Mouse (Mus musculus) heart, embryonic 11.5 days (tissue): ENCODE measurements around the gene Mettl26. TPM values are rescaled to one million over a fixed set of nuclear protein-coding genes. Genes with fewer than 3 reads are reported as not detected.

Experiments
- ATAC-seq: fragments of 200-750 bp; cut with Nextera tagmentation; replicated peaks from 2 replicates; pipeline ENCODE4 v1.8.0; 2017; ENCODE audit warnings: moderate library complexity; ENCODE audit not compliant: insufficient number of reproducible peaks, low FRiP score, low TSS enrichment
- H3K27ac ChIP-seq: fragments of 300-500 bp; sonication (generic); 2 replicates; pipeline ENCODE4 v1.5.1; 2014; ENCODE audit warnings: mild to moderate bottlenecking, low read depth, low read length
- H3K27me3 ChIP-seq: fragments of 300-500 bp; sonication (generic); 2 replicates; pipeline ENCODE4 v1.6.1; 2014; ENCODE audit warnings: mild to moderate bottlenecking, low read length, mixed read lengths; ENCODE audit not compliant: control insufficient read depth, insufficient read depth
- H3K36me3 ChIP-seq: fragments of 300-500 bp; sonication (generic); 2 replicates; pipeline ENCODE4 v1.6.1; 2014; ENCODE audit warnings: mild to moderate bottlenecking, low read length, moderate library complexity, mixed read lengths; ENCODE audit not compliant: control insufficient read depth, insufficient read depth
- H3K4me1 ChIP-seq: fragments of 300-500 bp; sonication (generic); 2 replicates; pipeline ENCODE4 v1.6.1; 2014; ENCODE audit warnings: low read length; ENCODE audit not compliant: control insufficient read depth, insufficient read depth
- H3K4me2 ChIP-seq: fragments of 300-500 bp; sonication (generic); 2 replicates; pipeline ENCODE4 v1.6.1; 2014; ENCODE audit warnings: mild to moderate bottlenecking, moderate library complexity
- H3K4me3 ChIP-seq: fragments of 300-500 bp; sonication (generic); 2 replicates; pipeline ENCODE4 v1.5.1; 2014; ENCODE audit warnings: low read depth, low read length
- H3K9ac ChIP-seq: fragments of 300-500 bp; sonication (generic); 2 replicates; pipeline ENCODE4 v1.6.1; 2014; ENCODE audit warnings: mild to moderate bottlenecking, low read depth, low read length, moderate library complexity
- H3K9me3 ChIP-seq: fragments of 300-500 bp; sonication (generic); replicated peaks from 2 replicates; pipeline ENCODE4 v1.6.1; 2016; ENCODE audit warnings: low read length; ENCODE audit not compliant: control insufficient read depth
- WGBS: fragments of 180-500 bp; shearing (Covaris S2); extraction: QIAGEN DNeasy Blood & Tissue Kit; methylation state at CpG from one replicate; pipeline ENCODE4 v1.1.7; 2014; ENCODE audit not compliant: insufficient replicate concordance; 5-methylcytosine and 5-hydroxymethylcytosine counted together
- polyA plus RNA-seq: library from polyadenylated mRNA; unstranded; fragments of >200 nt; fragmentation: Nextera tagmentation; extraction: Ambion mirVana; gene quantifications from 2 replicates; pipeline ENCODE4 v1.2.1, GENCODE M21; 2014

The Mettl26 gene
- polyA plus RNA-seq, 1 experiment from 2014 or later: 46.0 TPM

DNA sequence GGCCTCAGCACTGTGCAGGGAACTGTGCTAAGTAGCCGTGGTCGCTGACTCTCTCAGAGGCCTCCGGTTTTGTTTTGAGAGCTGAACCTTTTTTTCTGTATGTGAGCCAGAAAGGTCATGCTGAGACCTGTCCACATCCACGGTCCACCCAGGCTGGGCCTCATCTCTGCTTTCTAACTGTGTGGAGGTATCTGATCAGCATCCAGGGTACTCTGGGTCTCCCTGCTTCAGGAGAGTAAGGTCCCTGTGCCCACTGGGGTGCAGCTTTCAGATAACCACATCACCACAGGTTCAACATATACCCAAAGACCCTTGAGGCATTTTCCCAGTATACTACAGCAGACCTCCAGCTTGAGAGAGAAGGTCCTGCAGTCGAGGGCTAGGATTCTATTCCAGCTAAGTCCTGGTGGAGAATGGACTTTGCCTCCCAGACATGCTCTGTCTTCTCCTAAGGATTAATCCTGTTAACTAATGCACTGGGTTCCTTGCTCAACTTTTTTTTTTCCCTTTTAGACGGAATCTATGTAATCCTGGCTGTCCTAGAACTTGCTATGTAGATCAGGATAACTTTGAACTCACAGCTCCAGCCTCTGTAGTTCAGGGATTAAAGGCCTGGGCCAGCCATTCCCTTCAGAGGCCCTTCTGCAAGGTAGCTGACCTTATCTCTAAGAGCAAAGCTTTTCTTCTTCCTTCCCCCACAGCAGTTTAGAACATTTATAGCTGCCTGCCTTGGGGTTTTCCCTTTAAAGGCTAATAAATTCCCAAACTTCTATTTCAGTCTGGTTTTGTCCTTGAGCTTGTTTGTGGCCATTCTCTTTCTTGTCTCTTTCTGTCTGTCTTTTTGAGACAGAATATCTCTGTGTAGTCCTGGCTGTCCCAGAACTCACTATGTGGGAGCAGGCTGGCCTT lies 12.9 kb upstream of the Mettl26 start:
- ATAC-seq: 0 out of 2 replicates have a peak, but pooled peaks have one; percentile 38
- H3K9ac ChIP-seq: peak overlapping the region; percentile 82

GRCm38 (mm10) chr17:25863681-25864080 lies 11.2 kb upstream of the Mettl26 start:
- 91% methylated on average over 6 of the region's 6 CpGs for WGBS
- no peak for ATAC-seq

More for the DNA sequence above, 12.9 kb upstream of the Mettl26 start:
- no peaks in the 10 kb centered on the region for H3K27me3 ChIP-seq
- H3K36me3 ChIP-seq: no peaks in the 10 kb centered on the region
- no peaks in the 10 kb centered on the region for H3K9me3 ChIP-seq
- peaks cover 11% of the 10 kb centered on the region; the same call in 1 of the 2 replicates for H3K4me1 ChIP-seq
- WGBS: 10% methylated on average over 6 of the region's 6 CpGs
- peak overlapping the region; percentile 52 for H3K4me3 ChIP-seq
- H3K4me2 ChIP-seq: peak overlapping the region; percentile 85
- peak overlapping the region; percentile 70 for H3K27ac ChIP-seq

DNA sequence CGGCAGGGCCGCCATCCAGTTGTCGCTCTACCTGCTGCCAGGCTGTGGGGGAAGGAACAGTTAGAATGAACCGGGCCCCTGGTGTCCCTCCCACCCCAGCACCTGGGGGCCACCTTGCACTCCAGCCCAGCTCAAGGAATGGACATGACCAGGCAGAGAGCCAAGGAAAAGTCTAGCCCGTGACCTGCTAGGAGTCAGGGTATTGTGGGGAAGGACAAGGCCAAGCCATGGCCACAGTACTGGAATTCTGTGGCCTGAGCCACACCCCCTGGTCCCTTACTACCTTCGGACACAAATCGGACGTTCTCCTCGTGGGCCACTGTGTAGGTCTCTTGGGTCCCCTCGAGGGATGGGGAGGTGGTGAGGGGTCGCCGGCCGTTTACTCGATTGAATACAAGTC lies 10.6 kb upstream of the Mettl26 start:
- 88% methylated on average over 14 of the region's 14 CpGs for WGBS
- Histone ChIP-seq H3K27ac (no peak overlapping the region), H3K4me3 (no peak overlapping the region), H3K27me3 (no peaks in the 10 kb centered on the region), H3K9ac (no peak overlapping the region), H3K4me1 (peaks cover 12% of the 10 kb centered on the region; the same call in 1 of the 2 replicates), H3K4me2 (no peak overlapping the region), H3K36me3 (no peaks in the 10 kb centered on the region), H3K9me3 (no peaks in the 10 kb centered on the region)
- ATAC-seq: no peak

More at GRCm38 (mm10) chr17:25863681-25864080, 11.2 kb upstream of the Mettl26 start:
- Histone ChIP-seq H3K4me2 (no peak overlapping the region), H3K27ac (no peak overlapping the region), H3K9ac (no peak overlapping the region), H3K4me3 (no peak overlapping the region), H3K4me1 (peaks cover 12% of the 10 kb centered on the region; the same call in 1 of the 2 replicates), H3K27me3 (no peaks in the 10 kb centered on the region), H3K9me3 (no peaks in the 10 kb centered on the region), H3K36me3 (no peaks in the 10 kb centered on the region)

DNA sequence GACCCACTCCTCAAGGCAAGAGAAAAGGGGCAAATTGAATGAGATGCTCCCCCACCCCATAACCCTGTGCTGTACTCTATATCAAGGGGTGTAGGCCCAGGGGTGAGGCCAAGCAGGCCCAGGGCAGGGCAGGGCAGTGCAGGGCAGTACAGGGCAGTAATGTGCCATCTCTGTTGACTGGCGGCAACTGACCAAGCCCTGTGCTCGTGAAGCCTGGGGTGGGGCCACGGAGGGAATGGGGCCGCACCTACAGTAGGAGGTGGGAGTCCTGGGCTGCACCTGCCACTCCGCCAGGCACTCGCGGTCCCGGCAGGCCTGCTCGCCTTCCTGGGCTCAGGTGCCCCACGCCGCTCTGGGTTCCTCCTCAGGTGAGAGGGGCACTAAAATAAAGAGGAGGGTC lies 9.6 kb upstream of the Mettl26 start:
- ATAC-seq: no peak
- H3K4me3 ChIP-seq: no peak overlapping the region
- H3K36me3 ChIP-seq: no peaks in the 10 kb centered on the region
- no peak overlapping the region for H3K4me2 ChIP-seq
- no peaks in the 10 kb centered on the region for H3K27me3 ChIP-seq
- H3K27ac ChIP-seq: no peak overlapping the region
- no peaks in the 10 kb centered on the region for H3K9me3 ChIP-seq
- H3K9ac ChIP-seq: no peak overlapping the region
- 86% methylated on average over 11 of the region's 11 CpGs for WGBS
- peaks cover 12% of the 10 kb centered on the region; the same call in 1 of the 2 replicates for H3K4me1 ChIP-seq

DNA sequence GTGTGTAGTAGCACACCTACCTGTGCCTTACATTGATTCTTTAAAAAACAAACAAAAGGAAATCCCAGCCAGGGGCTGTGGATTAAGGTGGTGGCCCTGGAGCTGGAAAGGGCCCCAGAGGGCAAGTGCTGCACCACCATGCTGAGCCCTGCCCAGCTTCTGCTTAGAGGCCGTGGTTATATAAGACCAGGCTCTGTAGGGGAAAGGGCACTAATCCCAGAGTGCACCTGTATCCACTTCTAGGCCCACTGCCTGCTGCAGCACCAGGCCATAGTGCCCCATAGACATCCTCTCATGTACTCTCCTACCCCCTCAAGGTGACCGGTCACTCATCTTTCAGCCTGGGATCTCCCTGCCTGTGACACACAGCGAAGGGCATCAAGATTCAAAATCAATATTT lies 8.7 kb upstream of the Mettl26 start:
- no peak overlapping the region for H3K4me3 ChIP-seq
- no peaks in the 10 kb centered on the region for H3K36me3 ChIP-seq
- no peak overlapping the region; the same call in 1 of the 2 replicates for H3K4me2 ChIP-seq
- H3K27ac ChIP-seq: no peak overlapping the region
- no peaks in the 10 kb centered on the region for H3K9me3 ChIP-seq
- no peak overlapping the region; the same call in 1 of the 2 replicates for H3K9ac ChIP-seq
- WGBS: 88% methylated on average over 3 of the region's 3 CpGs
- no peak for ATAC-seq
- H3K27me3 ChIP-seq: no peaks in the 10 kb centered on the region
- peaks cover 12% of the 10 kb centered on the region; the same call in 1 of the 2 replicates for H3K4me1 ChIP-seq

DNA sequence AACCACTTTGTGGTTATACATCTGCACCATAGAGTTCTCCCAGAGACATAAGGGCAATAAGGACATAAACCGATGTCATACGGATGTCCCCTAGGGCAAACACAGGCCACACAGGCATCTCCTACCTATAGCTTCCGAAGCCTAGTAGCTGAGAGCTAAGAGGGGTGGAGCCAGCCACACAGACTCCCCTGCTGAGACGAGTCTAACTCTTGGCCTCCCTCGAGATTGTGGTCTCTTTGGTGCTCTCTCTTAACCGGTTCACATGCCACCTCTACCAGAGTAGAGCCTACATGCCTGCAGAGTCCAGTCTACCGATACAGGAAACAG lies 7.4 kb upstream of the Mettl26 start:
- Histone ChIP-seq H3K27ac (peak overlapping the region; percentile 88; the same call in 1 of the 2 replicates), H3K4me2 (peak overlapping the region; percentile 94), H3K4me1 (peaks cover 8% of the 10 kb centered on the region; the same call in 1 of the 2 replicates), H3K36me3 (no peaks in the 10 kb centered on the region), H3K27me3 (no peaks in the 10 kb centered on the region), H3K9ac (peak overlapping the region; percentile 93), H3K4me3 (peak overlapping the region; percentile 98), H3K9me3 (no peaks in the 10 kb centered on the region)
- no peak for ATAC-seq
- WGBS: 11% methylated on average over 7 of the region's 7 CpGs

DNA sequence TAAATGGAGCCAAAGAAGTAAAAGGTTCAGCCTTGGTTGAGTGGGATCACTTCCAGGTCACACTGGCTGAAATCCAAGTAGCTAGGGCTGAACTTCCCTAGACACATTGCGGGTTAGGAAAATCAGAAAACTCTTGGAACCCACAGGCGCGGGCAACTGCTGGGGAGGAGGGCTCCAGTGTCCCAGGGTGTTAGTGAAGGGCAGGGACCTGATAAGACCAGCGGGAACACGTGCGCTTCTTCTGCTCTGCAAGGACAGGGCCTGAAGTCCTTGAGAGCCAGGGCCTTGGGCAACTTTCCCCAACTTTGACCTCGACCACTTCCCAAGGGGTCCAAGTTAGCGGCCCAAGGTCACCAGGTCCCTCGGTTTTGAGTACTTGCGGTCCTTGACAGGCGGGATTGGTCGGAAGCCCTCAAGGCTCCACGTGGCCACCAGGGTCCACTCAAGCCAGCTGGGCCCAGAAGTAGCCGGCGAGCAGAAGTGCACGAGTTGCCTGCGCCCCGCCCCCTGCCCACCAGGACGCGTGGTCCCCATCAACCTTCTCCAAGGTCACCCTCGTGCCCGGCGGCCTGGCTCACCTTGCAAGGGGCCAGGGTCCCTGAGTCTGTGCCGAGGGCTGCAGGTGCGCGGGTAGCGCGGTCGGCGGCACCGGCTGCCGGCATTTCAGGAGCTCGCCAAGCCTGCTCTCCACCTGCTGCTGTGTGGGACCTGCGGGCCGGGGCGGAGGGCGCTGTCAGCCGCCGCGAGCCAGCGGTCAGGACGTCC lies 6.9 kb upstream of the Mettl26 start:
- Histone ChIP-seq H3K27ac (peak overlapping the region; percentile 88), H3K9ac (peak overlapping the region; percentile 93), H3K4me1 (peaks cover 8% of the 10 kb centered on the region; the same call in 1 of the 2 replicates), H3K4me3 (peak overlapping the region; percentile 98), H3K9me3 (no peaks in the 10 kb centered on the region), H3K4me2 (peak overlapping the region; percentile 94), H3K27me3 (no peaks in the 10 kb centered on the region), H3K36me3 (no peaks in the 10 kb centered on the region)
- under 1% methylated on average over 38 of the region's 42 CpGs for WGBS
- ATAC-seq: peak; percentile 36

- peak within 1 kb of the TSS; percentile 94 for H3K4me2 ChIP-seq
- H3K27me3 ChIP-seq: no peaks in the 10 kb centered on the region
- H3K36me3 ChIP-seq: no peaks in the 10 kb centered on the region
- peak within 1 kb of the TSS; percentile 88 for H3K27ac ChIP-seq
- peaks cover 8% of the 10 kb centered on the region for H3K4me1 ChIP-seq
- no peaks in the 10 kb centered on the region for H3K9me3 ChIP-seq
- peak; percentile 80; the same call in 1 of the 2 replicates for ATAC-seq
- H3K9ac ChIP-seq: peak within 1 kb of the TSS; percentile 93
- H3K4me3 ChIP-seq: peak within 1 kb of the TSS; percentile 98
- 0% methylated on average over 24 of the region's 24 CpGs for WGBS
Observed at GRCm38 (mm10) chr17:25868601-25869191, 6.2 kb upstream of the Mettl26 start, which contains the start of gene Mcrip2. Mcrip2 (minus strand) TSS chr17:25868764.
